Mouse (Mus musculus) layer of hippocampus, adult 9-10 months (tissue): Measurements from ENCODE around the gene Cxcr6.
"Not testable (repeated sequence)": the region's sequence is repeated elsewhere in the genome, so short reads cannot be mapped to it uniquely, and the experiment has no call there.

Experiments
- DNase-seq: peaks from one replicate; pipeline ENCODE4 v3.0.0; 2022; ENCODE audit warnings: low spot score

Gene Cxcr6

GRCm38 (mm10) chr9:123806267-123806666, at the start of gene Cxcr6:
TSS of gene Cxcr6 (plus strand) at chr9:123806475.
- no peak for DNase-seq

DNA sequence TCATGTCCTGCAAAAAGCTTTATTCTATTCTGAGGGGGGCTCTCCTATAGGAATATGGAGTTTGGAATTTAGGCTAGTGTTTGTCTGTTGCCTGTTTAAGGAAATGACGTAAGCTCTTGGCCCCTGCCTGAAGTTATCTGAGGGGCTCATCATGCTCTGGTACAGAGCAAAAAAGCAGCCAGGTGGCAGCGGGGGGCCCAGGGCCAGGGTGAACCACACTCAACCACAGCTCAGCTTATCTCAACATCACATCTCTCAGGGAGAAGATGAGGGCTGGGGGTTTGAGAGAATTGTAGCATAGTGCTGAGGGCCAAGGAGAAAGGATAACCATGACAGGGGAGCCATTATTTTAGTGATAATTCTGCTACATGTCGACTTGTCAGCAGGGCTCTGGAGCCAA, 49.5 kb upstream of the Cxcr6 start:
- no peak for DNase-seq

- DNase-seq: no peak
Observed at GRCm38 (mm10) chr9:123757326-123757725, 48.9 kb upstream of the Cxcr6 start.

GRCm38 (mm10) chr9:123758156-123758555, 48.1 kb upstream of the Cxcr6 start:
- no peak for DNase-seq

- no peak for DNase-seq
Observed at GRCm38 (mm10) chr9:123758645-123759044, 47.6 kb upstream of the Cxcr6 start.

DNA sequence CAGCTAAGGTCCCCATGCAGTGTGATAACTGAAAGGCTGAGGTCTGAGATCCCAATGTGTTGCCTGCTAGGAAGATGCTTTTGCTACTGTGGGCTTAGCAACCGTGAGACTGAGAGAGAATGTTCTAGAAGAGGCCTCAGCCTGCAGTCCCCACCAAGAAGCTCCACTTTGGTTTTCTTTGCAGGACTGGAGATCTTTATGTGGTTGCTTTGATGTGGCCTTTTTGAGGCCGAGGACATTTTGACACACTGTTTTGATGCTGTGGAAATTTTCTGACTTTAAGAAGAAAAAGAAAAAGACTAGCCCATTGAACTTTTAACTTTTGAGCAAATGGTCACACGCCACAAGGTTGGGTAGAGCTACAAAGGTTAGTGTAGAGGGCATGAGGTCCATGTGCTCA, 45.5 kb upstream of the Cxcr6 start:
- no peak for DNase-seq

- no peak for DNase-seq
Observed at GRCm38 (mm10) chr9:123762886-123763285, 43.4 kb upstream of the Cxcr6 start.

DNA sequence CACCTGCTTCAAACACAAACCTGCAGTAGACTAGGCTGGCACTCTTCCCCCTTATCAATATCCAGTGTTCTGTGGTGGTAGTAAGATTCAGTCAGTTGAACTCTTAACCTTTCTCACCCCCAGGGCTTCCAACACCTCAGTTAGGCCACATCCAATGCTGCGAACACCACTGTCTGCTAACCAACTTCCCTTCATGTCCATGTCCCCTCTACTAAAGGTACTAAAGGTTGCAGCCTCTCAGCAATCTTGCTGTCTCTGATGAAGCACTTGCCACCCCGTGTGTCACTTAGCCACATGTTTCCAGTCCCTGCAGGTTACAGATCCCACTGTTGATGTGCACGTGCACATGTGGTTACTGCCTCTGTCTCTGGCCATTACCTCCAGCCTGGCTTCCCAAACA, 42.5 kb upstream of the Cxcr6 start:
- DNase-seq: no peak

DNA sequence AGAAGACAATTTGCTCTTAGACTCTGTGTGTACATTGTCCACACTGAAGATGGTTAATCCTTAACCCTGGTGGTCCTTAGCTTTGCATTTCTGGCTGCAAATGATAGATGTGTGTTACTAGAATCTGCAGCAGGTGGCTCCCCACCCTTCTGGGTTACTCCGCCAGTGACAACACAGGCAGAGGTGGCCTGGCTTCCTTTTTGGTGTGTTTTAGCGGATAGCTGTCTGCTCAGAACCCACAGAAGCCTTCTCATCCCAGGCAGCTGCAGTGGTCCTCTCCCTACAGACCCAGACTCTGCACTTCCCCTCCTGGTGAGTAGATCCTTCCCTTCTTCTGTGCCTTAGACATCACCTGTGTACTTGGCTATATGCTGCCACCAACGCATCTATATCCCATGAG, 39.3 kb upstream of the Cxcr6 start:
- no peak for DNase-seq

DNA sequence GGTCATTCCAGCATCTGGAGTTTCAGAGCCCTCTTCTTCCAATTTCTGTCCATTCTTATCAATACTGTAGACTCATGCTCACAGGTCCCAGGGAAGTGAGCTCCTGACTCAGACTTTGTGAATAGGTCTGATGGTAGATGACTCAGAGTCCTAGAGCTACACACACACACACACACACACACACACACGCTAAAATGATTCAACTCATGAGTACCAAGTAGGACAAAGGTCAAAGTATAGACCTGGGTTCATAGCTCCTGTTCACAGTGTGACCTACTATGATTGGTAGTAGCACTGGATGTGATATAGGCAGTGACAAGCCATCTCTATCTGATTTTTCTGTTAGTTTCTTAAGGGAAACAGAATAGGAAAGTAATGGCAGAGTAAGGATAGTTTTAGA, 37.8 kb upstream of the Cxcr6 start:
- DNase-seq: no peak

DNA sequence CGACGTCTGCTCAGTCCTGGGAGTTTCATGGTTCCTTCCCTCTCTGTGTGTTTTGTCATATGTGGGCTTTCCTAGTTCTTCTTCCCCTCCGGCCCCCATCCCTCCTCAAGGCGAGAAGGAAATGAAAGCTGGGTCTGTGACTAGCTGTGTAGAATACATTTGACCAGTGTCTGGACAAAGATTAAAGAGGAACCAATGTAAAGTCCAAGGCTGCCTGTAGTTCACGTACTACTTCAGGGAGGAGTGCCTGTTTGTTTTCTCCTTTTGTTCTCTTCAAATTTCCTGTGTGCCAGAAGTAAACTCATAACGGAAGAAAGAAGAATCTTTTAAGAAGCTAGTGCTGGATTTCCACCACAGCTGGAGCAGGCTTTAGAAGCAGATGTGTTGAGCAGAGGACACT, 36.7 kb upstream of the Cxcr6 start:
- DNase-seq: no peak

- DNase-seq: not testable (repeated sequence)
Observed at GRCm38 (mm10) chr9:123773299-123773698, 33.0 kb upstream of the Cxcr6 start.

DNA sequence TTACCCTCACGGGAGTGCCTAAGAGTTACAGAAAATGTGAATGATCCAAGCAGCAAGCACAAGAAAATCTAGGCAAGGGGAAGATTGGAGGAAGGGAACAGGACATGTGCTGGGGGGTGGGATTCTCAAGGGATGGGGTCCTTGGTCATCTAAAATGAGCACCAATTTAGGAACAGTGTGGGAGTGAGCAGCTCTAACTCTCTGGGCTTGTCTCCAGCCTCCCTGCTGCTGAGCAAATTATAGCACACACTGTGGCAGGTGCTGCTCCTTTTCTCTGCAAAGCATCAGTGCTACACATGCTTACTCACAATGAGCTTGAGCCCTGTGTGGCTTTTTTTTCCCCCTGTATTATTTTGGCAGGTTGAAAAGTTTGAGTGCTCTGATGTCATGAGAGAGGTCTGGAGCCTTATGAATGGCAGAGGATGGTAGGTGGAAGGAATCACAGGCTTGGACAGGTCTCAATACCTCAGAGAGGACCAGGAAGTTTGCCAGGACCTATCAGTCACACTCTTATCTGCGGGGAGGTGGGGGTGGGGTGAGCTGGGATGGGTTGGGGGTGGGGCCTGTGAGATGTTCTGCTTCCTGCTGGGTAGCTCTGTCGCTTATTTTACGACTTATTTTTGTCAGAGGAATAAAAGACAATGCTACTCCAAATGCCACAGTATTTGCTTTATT, 17.3 kb upstream of the Cxcr6 start:
- DNase-seq: no peak

DNA sequence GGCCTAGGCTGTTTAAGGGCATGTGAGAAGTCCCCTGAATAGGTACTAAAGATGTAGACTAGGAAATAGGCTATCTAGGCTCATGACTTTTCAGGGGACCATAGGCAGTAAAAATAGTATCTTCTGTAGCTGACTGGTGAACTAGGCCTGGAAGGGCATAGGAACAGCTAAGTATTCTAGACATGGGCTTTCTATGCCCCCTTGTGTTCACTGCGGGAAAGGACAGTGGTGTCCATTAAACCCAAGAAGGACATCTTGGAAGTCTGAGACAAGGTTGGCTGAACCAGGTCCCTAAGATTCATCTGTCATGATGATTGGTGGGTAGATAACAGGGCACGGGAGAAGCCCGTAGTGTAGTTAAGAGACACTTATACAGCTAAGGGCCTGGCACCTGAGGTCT, 10.1 kb upstream of the Cxcr6 start:
- DNase-seq: peak; percentile 26

DNA sequence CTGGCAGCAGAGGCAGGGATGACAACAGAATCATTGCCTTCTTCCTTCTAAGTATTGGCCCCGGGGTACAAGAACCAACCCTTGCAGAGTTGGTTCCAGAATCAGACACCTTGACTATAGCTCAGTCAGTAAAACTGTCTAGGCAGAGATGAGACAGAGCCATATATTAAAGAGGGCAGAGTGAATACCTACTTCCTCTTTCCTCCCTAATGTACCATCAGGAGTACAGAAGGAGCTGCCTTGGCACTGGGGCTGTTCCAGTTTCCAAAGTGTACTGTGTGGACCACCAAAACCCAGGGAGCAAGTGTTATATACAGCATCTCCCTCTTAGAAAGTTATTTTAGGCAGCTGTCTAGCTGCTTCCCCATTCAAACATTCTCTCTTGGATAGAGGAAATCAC, 4.7 kb upstream of the Cxcr6 start:
- DNase-seq: no peak

DNA sequence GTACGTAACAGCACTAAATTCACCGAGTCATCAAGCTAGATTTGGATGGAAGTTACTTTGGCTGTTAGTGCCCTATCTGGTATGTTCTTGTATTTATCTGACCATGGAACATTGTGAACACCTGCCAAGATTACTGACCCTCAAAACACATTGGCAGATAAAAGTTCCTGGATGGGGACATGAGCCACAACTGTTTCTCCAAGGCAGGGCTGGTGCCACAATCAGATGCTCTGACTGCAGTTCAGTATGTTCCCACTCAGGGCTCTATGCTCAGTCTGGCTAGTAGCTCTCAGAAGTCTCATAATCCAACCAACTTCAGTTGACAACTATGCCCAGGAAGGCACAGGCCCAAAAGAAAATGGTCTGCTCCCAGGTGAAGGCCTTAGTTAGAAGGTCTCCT, 3.9 kb upstream of the Cxcr6 start:
- no peak for DNase-seq

- DNase-seq: no peak
Observed at GRCm38 (mm10) chr9:123802896-123803295, 3.4 kb upstream of the Cxcr6 start.

- DNase-seq: no peak
Observed at GRCm38 (mm10) chr9:123805241-123805640, 1.0 kb upstream of the Cxcr6 start.

DNA sequence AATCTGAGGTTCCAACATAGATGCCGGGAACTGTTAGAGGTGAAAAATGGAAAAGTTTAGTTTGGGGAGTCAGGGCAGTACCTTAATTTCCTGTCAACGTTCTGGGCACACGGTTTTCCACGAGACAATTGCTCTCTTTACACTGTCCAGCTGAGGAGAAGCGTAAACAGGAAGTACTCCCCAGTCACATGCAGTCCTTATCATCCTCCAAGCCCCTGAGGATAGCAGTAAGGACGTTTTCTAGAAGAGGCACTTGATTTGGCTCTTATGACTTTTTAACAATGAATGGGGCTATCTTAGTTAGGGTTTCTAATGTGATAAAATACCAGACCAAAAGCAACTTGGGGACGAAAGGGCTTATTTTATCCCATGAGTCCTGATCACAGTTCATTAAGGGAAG, 2.3 kb downstream of the Cxcr6 start:
- no peak for DNase-seq

- DNase-seq: no peak
Observed at GRCm38 (mm10) chr9:123811831-123812230, 5.6 kb downstream of the Cxcr6 start.

GRCm38 (mm10) chr9:123814326-123814725, 8.1 kb downstream of the Cxcr6 start:
- no peak for DNase-seq

DNA sequence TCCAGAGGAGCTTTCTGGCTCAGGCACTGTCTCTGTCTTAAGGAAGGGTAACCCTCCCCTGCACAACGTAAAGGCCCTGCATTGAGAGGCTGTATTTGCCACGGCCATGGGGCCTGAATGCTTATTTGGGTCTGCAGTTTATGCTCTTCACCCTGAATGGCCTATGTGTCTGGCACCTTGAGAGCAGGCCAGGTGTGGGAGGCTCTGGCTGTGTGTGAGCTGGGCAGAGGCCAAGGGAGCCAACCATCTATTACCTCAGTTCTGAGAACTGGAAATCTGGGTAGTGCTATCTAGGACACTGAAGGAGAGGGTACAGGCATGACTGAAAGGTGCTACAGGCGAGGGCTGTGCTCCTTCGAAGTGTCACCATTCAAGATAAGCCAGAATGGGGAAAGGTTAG, 8.5 kb downstream of the Cxcr6 start:
- no peak for DNase-seq

GRCm38 (mm10) chr9:123815444-123815843, 9.2 kb downstream of the Cxcr6 start:
- DNase-seq: no peak

DNA sequence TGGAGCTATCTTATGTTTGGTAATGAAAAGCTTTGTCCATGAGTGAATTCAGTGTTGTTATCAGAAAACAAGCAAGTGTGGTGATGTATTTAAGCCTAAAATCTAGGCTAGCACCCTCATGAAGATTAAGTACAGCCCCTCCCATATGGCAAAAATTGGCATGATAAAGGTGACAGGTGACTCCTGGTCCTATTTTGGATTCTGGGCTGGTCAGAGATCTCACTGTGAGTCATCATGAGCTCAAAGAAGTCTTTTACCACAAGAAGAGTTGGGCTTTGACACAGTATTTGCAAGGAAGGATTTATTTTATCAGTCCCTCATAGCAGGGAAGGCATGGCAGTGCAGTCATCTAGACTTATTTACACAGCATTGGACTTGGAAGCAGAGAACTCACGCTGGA, 9.7 kb downstream of the Cxcr6 start:
- no peak for DNase-seq

GRCm38 (mm10) chr9:123818601-123819000, 12.3 kb downstream of the Cxcr6 start:
- DNase-seq: no peak
